Mouse (Mus musculus) frontal cortex, adult (tissue): ENCODE data around the gene Lcn11.

Experiments
- ATAC-seq: cut with Nextera tagmentation; 2 replicates; pipeline ENCODE4 v1.9.2; 2017; ENCODE audit warnings: mild to moderate bottlenecking, moderate library complexity, mixed read lengths; ENCODE audit not compliant: low TSS enrichment

The Lcn11 gene

DNA sequence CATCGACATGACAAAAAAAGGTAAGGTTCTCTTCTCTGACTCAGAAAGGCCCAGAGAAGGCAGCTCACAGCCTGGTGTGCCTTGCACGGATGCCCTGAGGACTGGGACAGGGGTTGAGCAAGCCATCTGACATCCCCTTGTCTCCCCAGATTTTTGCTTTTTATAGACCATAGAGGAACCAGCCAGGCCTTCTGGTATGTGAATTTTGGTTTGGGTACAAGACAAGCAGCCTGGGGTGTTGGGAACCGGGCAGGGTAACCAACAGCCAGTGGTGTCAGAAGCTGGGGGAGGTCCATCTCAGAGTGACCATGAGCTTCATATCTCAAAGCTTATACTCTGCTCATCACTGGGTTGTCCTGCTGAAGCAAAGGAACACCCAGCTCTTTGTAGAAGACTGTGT is 47.9 kb downstream of the Lcn11 start:
- ATAC-seq: no peak

GRCm38 (mm10) chr2:25828344-25828947 is 51.6 kb downstream of the Lcn11 start:
- ATAC-seq: no peak
